Mouse (Mus musculus): Measurements from ENCODE around the gene Clcn1.

Gene Clcn1

DNA sequence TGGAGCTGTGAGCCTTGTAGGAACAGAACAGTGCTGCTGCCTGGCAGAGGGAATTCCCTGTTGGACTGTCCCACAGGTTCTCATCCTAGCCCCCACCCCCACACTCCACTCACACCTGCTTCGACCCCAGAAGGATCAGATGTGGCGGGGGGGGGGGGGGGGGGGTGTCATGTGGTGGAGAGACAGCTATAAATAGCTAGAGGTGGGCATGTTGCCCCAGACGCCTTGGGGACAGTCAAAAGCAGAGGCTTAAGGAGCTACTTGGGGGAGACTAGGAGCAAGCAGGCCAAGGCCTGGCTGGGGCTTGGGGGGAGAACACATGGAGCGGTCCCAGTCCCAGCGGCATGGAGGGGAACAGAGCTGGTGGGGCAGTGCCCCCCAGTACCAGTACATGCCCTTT lies at the start of gene Clcn1:
Gene Clcn1 (plus strand): TSS at position 238 of the 400 bp plus-strand sequence.
- no peak for DNase-seq

DNA sequence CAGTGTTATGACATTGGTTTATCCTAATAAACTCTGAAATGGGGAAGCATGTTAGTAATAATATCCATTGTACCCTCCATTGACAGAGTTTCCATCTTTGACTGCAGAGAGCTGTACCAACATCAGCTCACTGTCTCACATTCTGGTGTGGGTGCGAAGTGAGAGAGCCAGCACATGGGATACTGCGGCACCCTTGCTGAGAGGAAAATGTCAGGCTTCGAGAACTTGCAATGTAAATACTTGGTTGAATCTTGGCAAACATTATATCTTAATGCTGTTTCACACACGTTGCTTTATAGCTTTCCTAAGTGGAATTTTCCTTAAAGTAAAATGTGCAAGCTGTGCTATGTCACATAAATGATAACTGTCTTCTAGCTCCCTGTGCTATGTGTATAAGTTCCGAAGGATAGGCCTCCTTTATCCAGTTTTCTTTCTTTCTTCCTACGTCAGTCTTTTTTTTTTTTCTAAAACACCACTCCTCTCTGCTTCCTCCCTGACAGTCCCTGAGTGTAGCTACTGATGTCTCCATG lies 49.1 kb upstream of the Clcn1 start:
- DNase-seq: no peak

DNA sequence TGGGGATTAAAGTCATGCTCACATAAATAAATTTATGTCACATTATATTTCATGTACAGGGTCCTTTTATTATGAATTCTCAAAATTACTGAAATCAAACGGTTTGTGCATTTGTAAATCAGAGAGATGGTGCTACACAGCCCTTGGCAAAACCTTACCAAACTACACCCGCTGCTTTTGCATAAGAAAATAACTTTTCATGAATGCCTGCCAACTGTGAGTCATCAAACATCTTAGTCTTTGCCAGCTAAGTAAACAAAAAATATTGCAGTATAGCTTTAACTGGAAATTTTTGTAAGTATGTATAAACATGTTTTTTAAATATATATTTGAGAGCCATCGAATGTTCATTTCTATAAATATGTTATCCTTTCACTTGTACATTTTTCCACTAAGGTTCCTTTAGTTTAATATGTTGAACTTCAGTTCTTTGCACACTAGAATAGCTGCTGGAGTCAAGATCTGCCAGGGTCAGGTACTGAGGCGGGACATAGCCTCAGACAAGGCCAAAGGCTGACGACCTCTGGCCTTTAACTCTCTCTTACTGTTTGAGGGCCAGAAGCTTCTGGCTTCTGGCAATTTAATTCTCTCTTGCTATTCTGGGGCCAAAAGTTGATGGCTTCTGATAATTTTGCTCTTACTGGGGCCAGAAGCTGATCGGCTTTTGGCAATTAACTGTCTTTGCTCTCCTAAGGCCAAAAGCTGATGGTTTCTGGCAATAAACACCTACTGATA lies 45.0 kb upstream of the Clcn1 start:
- no peak for DNase-seq

DNA sequence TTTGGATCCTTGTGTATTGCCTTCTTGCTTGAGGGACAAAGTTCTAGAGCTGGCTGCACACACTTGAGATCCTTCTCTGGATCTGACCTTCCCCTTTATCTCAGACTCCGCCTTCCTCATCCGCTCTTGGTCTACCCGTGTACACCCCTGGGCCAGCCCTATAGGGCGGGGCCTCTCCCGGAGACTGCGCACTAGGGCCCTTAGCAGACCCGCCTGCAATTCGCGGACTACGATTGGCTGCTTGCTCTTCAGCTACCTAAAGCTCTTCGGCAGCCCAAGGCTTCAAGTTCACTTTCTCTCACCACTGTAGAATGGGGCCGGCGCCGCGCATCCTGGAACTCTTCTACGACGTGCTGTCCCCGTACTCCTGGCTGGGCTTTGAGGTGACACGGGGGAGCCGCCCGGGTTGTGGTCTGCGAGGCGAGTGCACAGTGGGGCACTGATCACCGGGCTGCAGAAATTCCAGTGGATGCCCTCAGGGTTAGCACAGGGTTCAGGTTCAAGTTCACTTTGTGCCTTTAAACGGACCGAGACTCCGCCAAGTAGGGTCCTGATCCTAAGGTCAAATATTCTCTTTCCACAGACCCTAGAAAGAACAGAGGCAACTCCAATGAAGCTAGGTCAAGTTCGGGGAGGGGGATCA lies 40.7 kb upstream of the Clcn1 start, which contains the start of gene Gstk1:
Gene Gstk1 (plus strand): TSS at position 225 of the 643 bp plus-strand sequence.
- peak; percentile 81 for DNase-seq

DNA sequence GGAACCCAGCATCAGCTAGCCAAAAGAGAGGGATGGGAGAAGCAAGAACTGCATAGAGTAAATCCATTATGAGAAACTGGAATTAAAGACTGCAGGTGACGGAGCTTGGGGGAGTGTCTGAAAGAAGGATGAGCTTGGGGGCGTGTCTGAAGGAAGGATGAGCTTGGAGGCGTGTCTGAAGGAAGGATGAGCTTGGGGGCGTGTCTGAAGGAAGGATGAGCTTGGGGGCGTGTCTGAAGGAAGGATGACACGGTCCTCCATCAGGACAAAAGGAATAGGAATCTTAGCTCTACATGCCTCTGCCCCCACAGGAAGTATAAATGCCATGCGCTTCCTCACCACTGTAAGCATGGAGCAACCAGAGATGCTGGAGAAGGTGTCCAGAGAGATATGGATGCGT lies 39.3 kb upstream of the Clcn1 start:
- DNase-seq: peak; percentile 29

DNA sequence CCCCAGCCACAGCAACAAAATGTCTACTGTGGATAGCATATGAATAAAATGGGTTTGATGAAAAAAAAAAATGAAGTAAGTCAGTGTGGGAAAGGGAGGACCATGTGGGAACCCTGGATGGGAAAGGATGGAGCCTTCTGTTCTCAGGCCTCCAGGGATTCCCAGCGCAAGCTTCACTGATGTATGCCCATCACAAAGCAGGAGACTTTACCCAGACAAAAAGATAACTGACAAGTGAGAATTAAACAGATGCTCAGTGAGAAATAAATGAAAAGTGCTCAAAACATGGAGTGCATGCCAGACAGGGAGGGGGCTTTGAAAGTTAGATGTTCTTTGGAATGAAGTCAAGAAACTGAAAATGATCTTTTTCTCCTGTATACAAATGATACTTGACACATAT lies 38.5 kb upstream of the Clcn1 start:
- no peak for DNase-seq

DNA sequence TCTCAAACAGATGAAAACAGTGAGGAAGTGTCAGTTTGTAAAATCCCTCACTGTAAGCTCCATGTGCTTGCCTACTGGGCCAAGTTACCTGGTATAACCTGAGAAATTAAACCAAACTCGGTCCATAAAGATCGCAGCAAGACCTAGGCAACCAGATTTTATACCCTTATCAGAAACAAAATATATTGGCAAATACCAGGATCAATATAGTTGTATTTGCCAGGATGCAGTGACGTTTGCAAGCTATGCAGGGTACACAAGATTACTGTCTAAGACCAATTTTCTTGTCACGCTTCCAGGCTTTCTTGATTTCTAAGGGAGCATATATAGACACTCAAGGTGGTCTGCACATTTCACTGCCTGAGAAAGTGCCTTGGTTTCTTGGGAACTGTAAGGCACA lies 34.7 kb upstream of the Clcn1 start:
- no peak for DNase-seq

DNA sequence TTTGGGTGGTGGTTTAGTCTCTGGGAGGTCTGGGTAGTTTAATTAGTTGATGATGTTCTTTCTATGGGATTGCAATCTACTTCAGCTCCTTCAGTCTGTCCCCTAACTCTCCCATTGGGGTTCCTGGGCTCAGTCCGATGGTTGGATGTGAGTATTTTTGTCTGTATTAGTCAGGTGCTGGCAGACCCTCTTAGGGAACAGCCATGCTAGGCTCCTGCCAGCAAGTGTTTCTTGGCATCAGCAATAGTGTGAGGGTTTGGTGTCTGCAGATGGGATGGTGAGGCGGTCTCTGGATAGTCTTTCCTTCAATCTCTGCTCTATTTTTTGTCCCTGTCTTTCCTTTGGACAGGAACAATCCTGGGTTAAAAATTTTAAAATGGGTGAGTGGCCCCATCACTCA lies 33.4 kb upstream of the Clcn1 start:
- no peak for DNase-seq

DNA sequence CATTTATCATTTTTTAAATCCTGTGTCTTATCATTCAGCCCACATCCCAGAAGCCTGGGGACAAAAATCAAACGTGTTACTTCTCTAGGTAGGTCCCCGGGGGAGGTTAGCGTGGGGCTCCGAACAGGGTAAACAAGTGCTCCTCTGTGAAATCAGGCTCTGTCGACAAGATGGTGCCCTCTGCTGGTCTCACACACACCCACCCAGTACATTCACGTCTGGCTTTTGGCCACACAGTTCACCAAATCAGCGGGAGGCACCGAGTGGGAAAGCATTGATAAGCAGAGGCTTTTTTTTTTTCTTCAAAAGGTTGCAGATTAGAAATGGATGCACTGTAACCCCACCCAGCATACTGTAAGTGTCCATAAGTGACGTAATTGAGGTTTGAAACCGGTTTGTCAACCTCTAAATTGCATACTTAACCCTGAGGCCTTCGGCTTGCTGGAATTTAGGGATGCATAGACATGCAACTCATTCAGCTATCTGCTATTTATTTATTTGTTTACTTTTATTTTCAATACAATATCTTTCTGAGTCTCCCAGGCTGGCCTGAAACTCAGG lies 29.1 kb upstream of the Clcn1 start:
- peak; percentile 25 for DNase-seq

DNA sequence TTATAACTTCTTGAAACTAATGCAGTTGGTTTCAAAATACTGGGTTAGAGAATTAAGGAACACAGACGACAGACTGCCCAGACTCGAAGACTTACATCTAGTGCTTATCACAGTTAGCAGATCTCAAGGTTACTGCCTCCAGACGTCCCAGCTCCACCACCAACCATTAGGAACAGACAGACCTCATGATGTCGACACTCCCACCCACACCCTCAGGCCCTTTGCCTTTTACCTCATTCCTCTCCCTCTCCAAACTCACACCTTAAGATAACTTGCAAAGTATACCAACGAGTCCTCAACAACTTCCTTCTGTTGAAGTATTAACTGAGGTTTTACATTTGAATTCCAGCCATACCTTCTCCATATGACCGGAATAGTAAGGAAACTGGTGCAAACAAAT lies 26.1 kb upstream of the Clcn1 start:
- no peak for DNase-seq

DNA sequence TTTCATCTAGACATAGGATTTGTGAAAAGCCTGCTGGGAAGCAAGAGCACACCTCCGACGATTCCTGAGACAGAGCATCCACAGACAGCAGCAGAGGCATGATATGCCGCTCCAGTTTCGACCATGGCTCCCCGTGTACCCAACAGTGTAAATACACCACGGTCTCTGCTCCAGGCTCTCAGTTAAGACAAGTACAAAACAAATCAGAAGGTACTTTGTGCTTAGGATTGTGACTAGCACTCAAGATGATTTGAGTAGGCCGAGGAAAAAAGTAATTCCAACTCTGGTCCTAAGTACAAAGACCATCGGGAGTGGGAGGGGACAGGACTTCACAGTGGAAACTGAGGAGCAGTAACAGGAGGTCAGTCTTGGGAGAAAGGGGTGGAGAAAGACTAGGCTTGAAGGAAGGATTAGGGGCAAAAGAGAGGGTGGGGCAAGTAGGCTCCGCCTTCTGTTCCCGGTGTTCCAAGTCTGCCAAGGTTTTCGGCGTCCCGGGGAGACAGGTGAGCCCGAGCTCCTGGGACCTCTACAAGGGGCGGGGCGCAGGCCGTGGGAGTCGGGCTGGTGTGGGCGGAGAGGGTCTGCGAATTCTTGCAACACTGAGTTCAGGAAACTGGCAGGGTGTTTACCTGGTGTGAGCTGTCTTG lies 24.8 kb upstream of the Clcn1 start, which contains the start of gene Tmem139:
Gene Tmem139 (plus strand): TSS at position 447 of the 647 bp plus-strand sequence.
- DNase-seq: no peak

DNA sequence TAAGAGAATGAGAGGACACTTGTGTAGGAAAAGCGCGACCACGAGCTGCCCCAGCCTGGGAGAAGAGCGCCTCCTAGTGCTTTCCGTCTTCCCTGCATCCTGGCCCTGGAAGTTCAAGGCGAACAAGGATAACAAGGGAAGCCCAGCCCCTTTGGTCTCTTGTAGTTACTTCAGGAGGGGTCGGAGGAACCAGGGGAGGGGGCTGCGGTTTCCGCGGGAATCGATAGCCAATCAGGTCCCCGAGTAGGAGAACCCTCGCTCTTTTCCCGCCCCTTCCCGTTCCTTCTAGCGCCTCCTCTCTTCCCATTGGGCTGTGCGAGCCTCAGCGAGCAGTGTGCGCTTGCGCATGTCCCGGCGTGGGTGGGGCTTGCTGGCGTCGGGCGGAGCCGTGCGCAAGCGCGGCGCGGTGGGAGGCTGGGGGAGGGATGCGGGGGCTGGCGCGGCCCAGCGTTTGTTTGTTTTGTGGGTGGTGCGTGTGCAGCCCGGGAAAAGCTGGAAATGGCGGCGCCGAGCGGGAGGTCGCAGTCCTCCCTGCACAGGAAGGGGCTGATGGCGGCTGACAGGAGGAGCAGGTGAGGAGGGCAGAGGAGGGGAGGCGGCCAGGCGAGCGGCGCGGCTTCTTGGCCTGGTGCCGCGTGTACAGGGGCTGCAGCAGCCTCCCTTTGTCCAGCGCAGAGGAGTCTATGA lies 21.7 kb upstream of the Clcn1 start, which contains the start of gene Casp2:
Gene Casp2 (plus strand): TSS at position 360 of the 687 bp plus-strand sequence.
- peak; percentile 100 for DNase-seq

DNA sequence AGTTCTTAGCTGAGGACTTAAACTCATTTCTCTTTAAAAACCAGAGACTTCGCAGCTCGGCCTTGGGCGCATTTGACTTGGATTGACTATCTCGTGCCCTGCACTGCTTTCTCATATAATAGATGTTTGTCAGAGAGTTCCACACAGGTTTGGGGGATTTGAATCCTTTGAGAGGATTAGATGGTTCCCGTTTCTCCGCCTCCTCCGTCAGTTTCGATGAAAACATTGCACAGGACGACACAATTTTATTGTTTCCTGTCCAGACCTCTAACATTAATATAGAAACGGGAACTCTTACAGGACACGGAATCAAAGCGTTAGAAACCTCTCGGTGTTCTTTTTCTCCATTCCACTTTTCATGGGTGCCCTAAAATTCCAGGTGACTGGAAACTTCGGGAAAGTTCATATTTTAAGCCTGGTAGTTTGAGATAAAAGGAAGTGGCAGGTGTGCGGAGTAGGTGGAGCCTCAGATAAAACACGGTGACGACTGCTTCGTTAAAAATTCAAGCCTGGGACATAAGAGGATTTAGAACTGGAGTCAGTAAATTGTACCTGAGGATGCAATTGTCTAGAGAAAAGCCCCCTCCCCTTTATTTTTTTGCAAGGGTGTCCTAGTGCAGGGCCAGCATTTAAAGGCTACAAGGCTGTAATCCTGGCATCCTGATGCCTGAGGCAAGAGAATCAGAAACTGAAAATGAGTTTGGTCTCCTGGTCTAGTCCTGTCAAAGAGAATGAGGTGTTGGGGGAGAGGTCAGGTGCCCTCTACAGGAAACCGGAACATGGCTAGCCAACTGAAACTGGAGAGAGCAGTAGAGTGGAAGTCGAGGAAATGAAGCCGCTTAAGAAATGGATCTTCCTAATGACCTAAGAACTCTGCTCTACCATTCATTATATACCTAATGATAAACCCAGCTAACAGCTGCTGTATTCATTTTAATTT lies 20.8 kb upstream of the Clcn1 start:
- peak; percentile 36 for DNase-seq

DNA sequence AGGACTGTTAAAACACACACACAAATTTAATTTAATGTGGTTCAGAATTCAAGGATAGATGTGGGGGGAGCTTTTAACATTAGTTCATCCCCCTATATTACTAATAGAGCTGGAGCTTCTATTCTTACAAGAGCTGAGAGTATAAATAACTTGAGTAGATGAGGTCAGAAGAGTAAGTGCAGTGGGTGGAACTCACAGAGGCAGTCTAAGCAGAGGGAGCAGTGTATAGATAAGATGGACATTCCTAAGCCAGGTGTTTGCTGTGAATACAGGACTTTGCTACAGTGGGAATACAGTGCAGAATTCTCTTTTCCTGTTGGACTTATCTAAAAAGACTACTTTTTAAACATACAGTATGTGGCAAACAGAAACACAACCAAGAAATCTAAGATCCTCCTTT lies 15.7 kb upstream of the Clcn1 start:
- DNase-seq: no peak

DNA sequence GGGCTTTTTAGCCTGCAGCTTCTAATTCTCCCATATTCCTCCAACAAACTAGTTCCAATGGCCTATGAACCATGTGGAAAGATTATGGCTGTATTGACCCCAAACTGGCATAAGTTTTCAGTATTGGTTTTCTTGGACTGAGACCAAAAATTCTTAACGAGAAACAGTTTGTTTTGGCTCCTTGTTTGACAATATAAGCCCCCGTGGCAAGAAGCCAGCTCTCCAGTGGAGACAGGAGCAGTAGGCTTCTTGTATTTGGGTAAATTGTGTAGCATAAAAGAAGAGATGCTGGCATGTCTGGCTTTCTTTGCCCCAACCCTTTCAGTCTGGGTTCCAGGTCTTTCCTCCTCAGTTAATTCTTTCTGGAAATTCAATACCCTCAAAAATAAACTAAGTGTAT lies 10.3 kb upstream of the Clcn1 start:
- DNase-seq: no peak

DNA sequence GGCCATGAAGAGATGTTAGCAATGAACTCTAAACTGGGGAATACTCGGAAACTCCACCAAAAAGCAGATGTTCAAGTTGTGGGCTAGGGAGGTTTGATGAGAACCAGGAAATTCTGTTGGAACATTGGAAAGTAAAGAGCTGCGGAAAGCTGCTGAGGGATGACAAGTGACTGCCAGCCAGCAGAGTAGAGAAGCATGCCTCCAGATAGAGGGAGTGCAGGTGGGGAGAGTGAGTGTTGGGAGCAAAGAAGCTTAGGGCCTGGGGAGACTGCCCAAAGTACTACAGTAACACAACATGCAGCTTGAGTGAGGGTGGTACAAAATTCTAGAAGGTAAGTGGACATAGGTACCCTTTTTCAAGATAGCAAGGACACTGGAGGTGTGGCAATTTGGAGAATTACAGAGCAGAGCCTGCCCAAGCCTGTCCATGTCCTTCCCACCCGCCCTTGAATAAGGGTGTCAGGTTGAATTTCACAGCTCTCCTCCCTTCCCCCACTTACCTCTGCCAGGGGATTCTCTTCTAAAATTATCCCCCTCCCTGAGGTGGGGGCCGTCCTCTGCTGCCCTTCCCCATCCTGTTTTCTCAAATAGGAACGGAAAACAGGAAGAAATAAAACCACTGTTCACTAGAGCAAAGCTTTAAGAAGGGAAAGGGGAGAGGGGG lies 3.5 kb upstream of the Clcn1 start:
- DNase-seq: no peak

DNA sequence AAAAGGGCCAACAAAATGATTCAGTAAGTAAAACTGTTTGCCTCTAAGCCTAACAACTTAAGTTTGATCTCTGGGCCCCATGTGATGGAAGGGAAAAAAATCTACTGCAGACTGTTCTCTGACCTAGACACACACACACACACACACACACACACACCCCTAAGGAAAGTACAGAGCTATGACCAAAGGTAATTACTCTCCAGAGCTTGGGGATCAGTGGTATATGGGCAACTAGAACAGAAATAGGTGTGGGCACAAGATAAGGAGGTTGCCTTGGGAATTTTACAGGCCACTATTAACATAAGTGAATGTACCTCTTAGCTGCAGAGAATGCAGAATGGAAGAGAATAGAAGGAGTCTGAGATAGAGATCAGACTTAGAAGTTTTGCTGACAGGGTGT lies 1.1 kb downstream of the Clcn1 start:
- no peak for DNase-seq

DNA sequence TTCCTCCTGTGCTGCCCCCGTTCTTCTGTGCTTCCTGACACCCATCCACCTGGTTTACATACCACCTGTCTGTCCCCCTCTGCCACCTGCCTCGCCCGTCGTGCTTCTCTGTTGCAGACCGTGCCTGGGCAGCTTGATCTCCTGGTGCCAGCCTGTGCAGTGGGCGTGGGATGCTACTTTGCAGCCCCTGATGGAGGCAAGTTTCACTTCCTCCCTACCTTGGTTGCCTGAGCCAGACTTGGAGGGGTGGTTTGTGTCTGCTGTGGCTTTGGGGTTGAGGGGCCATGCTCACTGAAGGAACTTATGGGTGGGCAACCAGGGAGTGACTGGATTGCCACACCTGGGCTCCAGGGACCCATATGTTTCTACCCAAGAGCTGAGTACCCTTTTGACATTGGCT lies 6.8 kb downstream of the Clcn1 start:
- DNase-seq: no peak

DNA sequence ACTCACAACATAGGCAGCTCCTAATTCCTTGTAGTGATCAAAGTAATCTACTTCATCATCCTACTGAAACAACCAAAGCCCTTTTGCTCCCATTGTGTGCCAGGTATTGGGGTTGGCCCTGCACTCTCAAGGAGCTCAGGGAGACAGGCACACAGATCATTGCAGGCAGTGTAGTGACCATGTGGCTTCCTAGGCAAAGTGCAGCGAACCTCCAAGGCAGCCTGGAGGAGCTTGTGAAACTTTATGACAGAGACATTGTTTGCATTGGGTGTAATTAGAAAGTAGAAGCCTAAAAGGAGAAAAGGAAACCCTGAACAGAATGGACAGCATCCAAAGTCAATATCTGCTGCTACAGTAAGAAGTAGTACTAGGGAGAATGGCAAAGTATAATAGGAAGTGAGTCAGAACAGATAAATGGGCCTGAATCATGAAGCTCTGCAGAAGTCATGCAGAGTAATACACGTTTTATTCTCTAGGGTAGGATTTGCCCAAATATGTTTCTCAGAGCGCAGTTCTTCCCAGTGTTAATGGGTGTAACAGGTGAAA lies 9.1 kb downstream of the Clcn1 start:
- DNase-seq: no peak

DNA sequence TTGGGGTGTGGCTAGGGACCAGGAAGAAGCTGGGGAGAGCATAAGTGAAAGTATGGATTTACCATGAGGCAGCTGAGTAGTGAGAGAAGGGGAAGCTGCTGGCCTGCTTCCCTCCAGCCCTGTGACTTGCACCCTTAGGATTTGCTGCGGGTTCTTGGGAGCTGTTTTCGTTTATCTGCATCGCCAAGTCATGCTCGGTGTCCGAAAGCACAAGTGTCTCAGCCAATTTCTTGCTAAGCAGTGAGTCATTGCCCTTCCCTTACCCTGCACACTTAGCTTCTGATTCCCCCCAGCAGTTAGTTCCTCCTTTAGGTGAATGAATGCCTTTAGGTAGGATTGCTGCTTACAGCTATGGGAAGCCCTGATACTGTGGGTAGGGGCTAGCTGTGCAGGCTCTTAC lies 12.9 kb downstream of the Clcn1 start:
- no peak for DNase-seq
